Comparison of ENCODE assay signal across 10 mouse cellular contexts in genomic region chr11:85837291-85837647, GRCm38 (mm10). TPM values are rescaled to one million over a fixed set of nuclear protein-coding genes. Genes with fewer than 3 reads are reported as not detected.
DNase-seq lines count a peak whose midpoint lies in the region; ATAC-seq and TF ChIP-seq lines count a peak whose summit lies in the region.
"Had no signal": no experiment of that assay in that cellular context is flagged by ENCODE, and none has a peak within 500 bp of the region (broad histone marks: within the 10 kb centered on the region; RNA-seq: fewer than 3 reads in every experiment).

No protein-coding gene starts in this region.

- TF ChIP-seq EP300 in heart, postnatal 0 days (IDR thresholded peaks at IDR 0.05; ENCODE audit: low read depth) = no peak
- no peak for TF ChIP-seq EP300 in liver, postnatal 0 days (IDR thresholded peaks at IDR 0.05; ENCODE audit: low read depth)

- WGBS in kidney, embryonic 16.5 days = 2% methylated on average over 18 of the region's 18 CpGs
- WGBS in embryonic facial prominence, embryonic 10.5 days = under 1% methylated on average over 18 of the region's 18 CpGs
- 9% methylated on average over 18 of the region's 18 CpGs for WGBS in heart, postnatal 0 days
- 8% methylated on average over 17 of the region's 18 CpGs for WGBS in liver, postnatal 0 days (ENCODE audit: insufficient replicate concordance)

- peak overlapping the region; percentile 74 for H3K4me3 ChIP-seq in kidney, embryonic 16.5 days (ENCODE audit: low read length)
- H3K4me3 ChIP-seq in embryonic facial prominence, embryonic 10.5 days = peak overlapping the region; percentile 70
- H3K4me3 ChIP-seq in heart, postnatal 0 days (ENCODE audit: low read depth, low read length) = peak overlapping the region; percentile 46
- H3K4me3 ChIP-seq in liver, postnatal 0 days (ENCODE audit: low read depth, low read length) = peak overlapping the region; percentile 19; the same call in 1 of the 2 replicates

- ATAC-seq in kidney, embryonic 16.5 days (ENCODE audit: low FRiP score, low TSS enrichment) = no peak
- ATAC-seq in heart, postnatal 0 days (ENCODE audit: insufficient read depth, low read depth) = no peak
- ATAC-seq in liver, postnatal 0 days = no peak

- H3K9ac ChIP-seq in kidney, embryonic 16.5 days (replicated peaks; ENCODE audit: low read length) = peak overlapping the region; percentile 94
- H3K9ac ChIP-seq in heart, postnatal 0 days (replicated peaks; ENCODE audit: low read depth, low read length) = 0 out of 2 replicates have a peak overlapping the region, but pooled peaks have one; percentile 14
- H3K9ac ChIP-seq in liver, postnatal 0 days (replicated peaks) = no peak overlapping the region
- H3K9ac ChIP-seq: liver, embryonic 14.5 days had no signal

- peaks cover 30% of the 10 kb centered on the region for H3K4me1 ChIP-seq in kidney, embryonic 16.5 days (ENCODE audit: insufficient read depth, low read length)
- peaks cover 69% of the 10 kb centered on the region for H3K4me1 ChIP-seq in embryonic facial prominence, embryonic 10.5 days
- H3K4me1 ChIP-seq in heart, postnatal 0 days (ENCODE audit: control insufficient read depth, insufficient read depth) = peaks cover 5% of the 10 kb centered on the region; the same call in 1 of the 2 replicates
- H3K4me1 ChIP-seq in liver, postnatal 0 days (ENCODE audit: insufficient read depth) = peaks cover 11% of the 10 kb centered on the region

- peaks cover 6% of the 10 kb centered on the region; the same call in 1 of the 2 replicates for H3K36me3 ChIP-seq in kidney, embryonic 16.5 days (ENCODE audit: insufficient read depth, low read length)
- peaks cover 73% of the 10 kb centered on the region for H3K36me3 ChIP-seq in embryonic facial prominence, embryonic 10.5 days (replicated peaks)
- no peaks in the 10 kb centered on the region for H3K36me3 ChIP-seq in heart, postnatal 0 days (replicated peaks; ENCODE audit: control insufficient read depth, insufficient read depth, low read length)
- H3K36me3 ChIP-seq in liver, postnatal 0 days (replicated peaks; ENCODE audit: insufficient read depth, low read length) = no peaks in the 10 kb centered on the region

- no peaks in the 10 kb centered on the region for H3K9me3 ChIP-seq in kidney, embryonic 16.5 days (ENCODE audit: low read length)
- no peaks in the 10 kb centered on the region for H3K9me3 ChIP-seq in embryonic facial prominence, embryonic 10.5 days
- H3K9me3 ChIP-seq in heart, postnatal 0 days (replicated peaks; ENCODE audit: control insufficient read depth, low read length) = no peaks in the 10 kb centered on the region
- H3K9me3 ChIP-seq in liver, postnatal 0 days (ENCODE audit: low read length) = no peaks in the 10 kb centered on the region

- DNase-seq in kidney, postnatal 10 days = no peak
- no peak for DNase-seq in embryonic facial prominence, embryonic 10.5 days (ENCODE audit: low spot score)
- no peak for DNase-seq in heart, postnatal 0 days (ENCODE audit: low spot score)
- no peak for DNase-seq in liver, postnatal 0 days
- DNase-seq in cerebellum, adult 11 months = no peak
- DNase-seq in layer of hippocampus, adult 11-12 months (ENCODE audit: low spot score) = no peak
- DNase-seq: cerebellum, adult 9-10 months; gastrocnemius, postnatal 14 days had no signal

- TF ChIP-seq CTCF in heart, postnatal 0 days (IDR thresholded peaks at IDR 0.05; ENCODE audit: low read depth) = no peak
- TF ChIP-seq CTCF in liver, postnatal 0 days (IDR thresholded peaks at IDR 0.05; ENCODE audit: low read depth) = no peak

- H3K27ac ChIP-seq in kidney, embryonic 16.5 days (ENCODE audit: low read length) = peak overlapping the region; percentile 94
- peak overlapping the region; percentile 93 for H3K27ac ChIP-seq in embryonic facial prominence, embryonic 10.5 days (replicated peaks)
- no peak overlapping the region for H3K27ac ChIP-seq in heart, postnatal 0 days (ENCODE audit: low read depth)
- H3K27ac ChIP-seq in liver, postnatal 0 days (ENCODE audit: low read depth) = no peak overlapping the region
- H3K27ac ChIP-seq: liver, embryonic 14.5 days had no signal

- peak overlapping the region; percentile 79 for H3K4me2 ChIP-seq in kidney, embryonic 16.5 days (replicated peaks; ENCODE audit: low read depth, low read length)
- peak overlapping the region; percentile 60 for H3K4me2 ChIP-seq in heart, postnatal 0 days (ENCODE audit: low read depth, low read length)
- peak overlapping the region; percentile 18 for H3K4me2 ChIP-seq in liver, postnatal 0 days (ENCODE audit: low read depth, low read length)

- peaks cover 64% of the 10 kb centered on the region for H3K27me3 ChIP-seq in kidney, embryonic 16.5 days (ENCODE audit: insufficient read depth, low read length)
- H3K27me3 ChIP-seq in embryonic facial prominence, embryonic 10.5 days (replicated peaks; ENCODE audit: low read depth, poor library complexity, severe bottlenecking) = peaks cover 98% of the 10 kb centered on the region
- peaks cover 92% of the 10 kb centered on the region for H3K27me3 ChIP-seq in heart, postnatal 0 days (ENCODE audit: control insufficient read depth, insufficient read depth, low read length)
- peaks cover 96% of the 10 kb centered on the region for H3K27me3 ChIP-seq in liver, postnatal 0 days (ENCODE audit: insufficient read depth, low read length)

RNA-seq across cellular contexts. Expression of gene Tbx2, which starts 4.9 kb away (rescaled TPM):
- 10.3 TPM in 2 replicates for polyA plus RNA-seq in kidney, embryonic 16.5 days (2015; fragmentation: Nextera tagmentation; extraction: Ambion mirVana)
- polyA plus RNA-seq in embryonic facial prominence, embryonic 10.5 days (2016; fragmentation: Nextera tagmentation; extraction: Ambion mirVana) = 9.9 and 10.9 TPM in 2 replicates
- 8.5 and 12.0 TPM in 2 replicates for total RNA-seq in heart, postnatal 0 days (2014; rRNA removed; ENCODE audit: low replicate concordance)
- 1.3 TPM in 2 replicates for polyA plus RNA-seq in heart, postnatal 0 days (2015; fragmentation: Nextera tagmentation; extraction: Ambion mirVana)
- polyA plus RNA-seq in liver, postnatal 0 days (2015; fragmentation: Nextera tagmentation; extraction: Ambion mirVana) = 0.66 and 0.75 TPM in 2 replicates

RNA-seq across cellular contexts. Expression of gene Gm11444, which starts 12.9 kb away (rescaled TPM):
- not detected in 2 replicates for polyA plus RNA-seq in kidney, embryonic 16.5 days (2015; fragmentation: Nextera tagmentation; extraction: Ambion mirVana)
- not detected in 2 replicates for polyA plus RNA-seq in embryonic facial prominence, embryonic 10.5 days (2016; fragmentation: Nextera tagmentation; extraction: Ambion mirVana)
- not detected in 2 replicates for total RNA-seq in heart, postnatal 0 days (2014; rRNA removed; ENCODE audit: low replicate concordance)
- not detected in 2 replicates for polyA plus RNA-seq in heart, postnatal 0 days (2015; fragmentation: Nextera tagmentation; extraction: Ambion mirVana)
- not detected in 2 replicates for polyA plus RNA-seq in liver, postnatal 0 days (2015; fragmentation: Nextera tagmentation; extraction: Ambion mirVana)
- total RNA-seq: gastrocnemius, postnatal 14 days had no signal
- polyA plus RNA-seq: liver, embryonic 14.5 days had no signal

RNA-seq across cellular contexts. Expression of gene Tbx4, which starts 49.0 kb away (rescaled TPM):
- 0.24 and 1.7 TPM in 2 replicates for polyA plus RNA-seq in kidney, embryonic 16.5 days (2015; fragmentation: Nextera tagmentation; extraction: Ambion mirVana)
- 1.0 and 1.4 TPM in 2 replicates for polyA plus RNA-seq in embryonic facial prominence, embryonic 10.5 days (2016; fragmentation: Nextera tagmentation; extraction: Ambion mirVana)
- total RNA-seq in heart, postnatal 0 days (2014; rRNA removed; ENCODE audit: low replicate concordance) = not detected in 2 replicates
- 0.05 and 0.07 TPM in 2 replicates for polyA plus RNA-seq in heart, postnatal 0 days (2015; fragmentation: Nextera tagmentation; extraction: Ambion mirVana)
- not detected in 2 replicates for polyA plus RNA-seq in liver, postnatal 0 days (2015; fragmentation: Nextera tagmentation; extraction: Ambion mirVana)

Comparison
In these comparisons a context has a peak if more than half of its experiments do, and no peak if none do; other contexts are left out.
1. H3K27ac ChIP-seq: peak in kidney, embryonic 16.5 days (single experiment) and embryonic facial prominence, embryonic 10.5 days (single experiment); none in heart, postnatal 0 days (single experiment) and liver, postnatal 0 days (single experiment).
2. H3K4me2 ChIP-seq: peak in every context shown above with its lines; median percentile 79 in kidney, embryonic 16.5 days; 60 in heart, postnatal 0 days; 18 in liver, postnatal 0 days.
3. H3K4me3 ChIP-seq: peak in every context shown above with its lines; median percentile 74 in kidney, embryonic 16.5 days; 70 in embryonic facial prominence, embryonic 10.5 days; 46 in heart, postnatal 0 days; 19 in liver, postnatal 0 days.